Mouse (Mus musculus) neural tube, embryonic 10.5 days (tissue): ENCODE results near the gene Slc7a7.

Experiments
- DNase-seq: peaks from one replicate; pipeline ENCODE4 v3.0.0-alpha.2; 2017; ENCODE audit warnings: low spot score; ENCODE audit errors: extremely low spot score

The Slc7a7 gene

DNA sequence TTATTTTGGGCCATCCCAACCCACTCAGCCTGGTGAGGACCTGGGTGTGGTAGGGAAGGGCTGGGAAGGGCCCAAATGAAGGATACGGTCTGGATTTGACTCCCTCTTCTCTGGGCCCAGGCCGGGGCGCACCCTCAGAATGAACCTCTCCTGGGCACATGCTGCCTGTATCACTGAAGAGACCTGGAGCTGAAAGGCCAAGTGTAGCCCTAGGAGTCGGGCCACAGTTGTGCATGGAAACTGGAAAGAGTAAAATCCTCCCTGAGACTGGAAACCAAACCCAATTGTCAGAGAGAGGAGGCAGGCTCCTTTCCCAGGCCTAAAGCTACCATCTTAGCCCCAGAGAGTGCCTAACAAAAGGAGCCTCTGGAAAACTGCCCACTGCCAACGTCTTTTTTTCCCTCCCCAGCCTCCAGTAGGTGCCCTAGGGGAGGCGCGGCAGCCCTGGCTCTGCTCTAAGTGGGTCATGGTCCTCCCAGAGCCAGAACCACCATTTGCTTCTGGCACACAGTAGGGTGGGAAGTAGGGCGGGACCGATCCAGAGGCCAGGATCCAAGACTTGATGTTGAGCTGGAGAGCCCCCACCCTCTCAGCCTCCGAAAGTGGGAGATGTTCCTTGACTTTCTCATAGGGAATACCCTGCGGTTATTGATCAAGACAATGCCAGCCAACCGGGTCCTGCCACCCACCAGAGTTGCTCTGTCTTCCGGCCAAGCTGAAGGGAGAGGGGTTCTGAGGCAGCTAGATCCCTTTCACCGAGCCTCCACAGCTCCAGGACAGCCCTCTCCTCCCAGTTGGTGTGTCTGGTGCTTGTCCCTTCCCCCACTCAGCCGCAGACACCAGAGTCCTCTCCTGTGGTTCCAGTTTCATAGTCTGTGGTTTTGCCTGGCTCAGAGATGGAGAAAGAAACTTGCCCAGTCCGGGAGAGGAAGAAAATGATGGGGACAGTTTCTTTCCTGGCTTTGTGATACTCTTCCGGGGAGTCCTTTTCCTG lies 15.6 kb upstream of the Slc7a7 start:
- DNase-seq: peak; percentile 33

DNA sequence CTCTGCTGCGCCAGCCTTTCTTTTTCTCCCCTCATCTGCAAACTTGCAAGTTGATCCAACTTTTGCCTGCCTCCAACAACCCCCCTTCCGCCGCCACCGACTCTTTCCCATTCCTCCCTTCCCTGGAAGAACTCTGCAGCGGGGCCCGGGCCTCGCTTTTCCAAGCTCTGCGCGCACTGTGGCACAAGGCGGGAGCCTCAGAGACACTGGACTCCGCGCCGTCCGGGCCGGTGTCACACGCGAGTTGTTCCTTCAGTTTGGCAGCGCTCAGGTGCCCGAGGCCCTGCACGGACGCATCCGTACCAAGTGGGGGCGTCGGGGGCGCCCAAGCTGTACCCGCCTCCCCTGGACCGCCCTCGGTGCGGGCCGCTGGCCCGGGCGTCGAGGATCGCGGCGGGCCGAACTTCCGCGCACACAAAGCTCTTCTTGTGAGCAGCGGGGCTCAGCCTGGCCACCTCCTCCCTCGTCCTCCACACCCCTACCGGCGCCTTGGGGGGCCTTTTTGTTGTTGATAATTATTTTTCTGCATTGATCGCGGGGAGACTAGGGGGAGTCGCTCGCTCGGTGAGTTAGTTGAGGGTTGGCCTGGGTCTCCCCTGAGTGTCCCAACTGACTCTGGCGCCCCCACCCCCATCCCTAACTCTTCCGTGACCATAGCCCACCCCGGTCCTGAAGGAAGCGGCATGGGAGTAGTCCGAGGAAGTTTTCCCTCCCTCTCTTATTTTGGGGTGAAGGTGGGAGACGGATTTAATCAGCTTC lies 14.7 kb upstream of the Slc7a7 start:
- DNase-seq: peak; percentile 68

DNA sequence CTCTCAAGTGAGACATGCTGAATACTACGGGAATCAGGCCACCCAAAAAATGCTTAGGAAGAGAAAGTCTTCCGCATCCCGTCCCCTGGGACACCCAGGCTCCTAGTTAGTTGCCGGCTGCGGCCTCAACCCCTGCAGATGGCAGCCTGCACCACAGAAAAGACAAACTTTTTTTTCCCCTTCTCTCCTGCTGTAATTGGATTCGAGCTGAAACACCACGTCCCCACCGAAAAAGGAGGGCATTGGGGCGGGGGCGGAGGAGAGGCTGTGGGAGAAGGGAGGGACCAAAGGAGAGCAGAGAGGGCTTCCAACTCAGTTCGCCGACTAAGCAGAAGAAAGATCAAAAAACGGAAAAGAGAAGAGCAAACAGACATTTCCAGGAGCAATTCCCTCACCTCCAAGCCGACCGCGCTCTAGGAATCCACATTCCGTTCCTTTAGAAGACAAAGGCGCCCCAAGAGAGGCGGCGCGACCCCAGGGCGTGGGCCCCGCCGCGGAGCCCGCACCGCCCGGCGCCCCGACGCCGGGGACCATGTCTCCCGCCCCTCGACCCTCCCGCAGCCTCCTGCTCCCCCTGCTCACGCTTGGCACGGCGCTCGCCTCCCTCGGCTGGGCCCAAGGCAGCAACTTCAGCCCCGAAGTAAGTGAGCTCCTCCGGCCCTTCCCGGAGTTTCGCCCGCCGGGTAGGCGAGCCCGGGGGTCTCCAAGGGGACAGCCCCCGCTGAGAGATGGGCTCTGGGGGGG lies 13.9 kb upstream of the Slc7a7 start, which contains the start of gene Mmp14:
Gene Mmp14 (plus strand): TSS at position 279 of the 744 bp plus-strand sequence.
- peak; percentile 80 for DNase-seq

GRCm38 (mm10) chr14:54430406-54431145 lies 13.0 kb upstream of the Slc7a7 start:
- peak; percentile 50 for DNase-seq

DNA sequence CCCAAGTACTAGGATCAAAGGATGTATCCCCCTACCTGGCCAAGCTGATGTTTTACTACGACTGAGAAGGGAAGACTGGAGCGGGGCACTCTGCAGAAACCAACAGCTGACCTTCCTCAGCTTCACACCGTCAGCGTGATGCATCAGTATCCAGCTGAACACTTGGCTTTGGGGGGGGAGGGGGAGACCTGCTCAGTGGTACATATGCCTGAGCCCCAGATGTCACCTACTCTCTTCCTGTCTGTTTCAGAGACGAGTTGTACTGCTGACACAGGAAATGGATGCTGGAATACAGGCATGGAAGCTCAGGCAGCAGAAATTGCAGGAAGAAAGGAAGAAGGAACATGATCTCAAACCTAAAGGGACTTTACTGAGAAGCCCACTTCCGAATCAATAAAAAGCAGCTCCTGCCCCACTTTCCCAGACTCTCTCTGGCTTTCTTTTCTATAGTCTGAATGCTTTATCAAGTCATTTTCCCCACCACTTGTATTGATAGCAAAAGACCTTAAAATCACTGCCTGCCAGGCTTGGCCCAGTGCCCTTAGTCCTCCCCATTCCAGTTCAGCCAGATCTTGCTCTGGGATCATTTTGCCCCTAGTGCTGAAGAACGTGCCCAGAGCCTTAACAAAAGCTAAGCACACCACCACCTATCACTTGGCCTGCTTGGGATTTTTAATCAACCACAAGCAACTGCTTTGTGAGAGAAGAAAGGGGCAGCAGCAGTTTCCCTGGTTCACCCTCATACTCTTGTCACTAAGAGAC lies 11.9 kb upstream of the Slc7a7 start:
- DNase-seq: peak; percentile 13

DNA sequence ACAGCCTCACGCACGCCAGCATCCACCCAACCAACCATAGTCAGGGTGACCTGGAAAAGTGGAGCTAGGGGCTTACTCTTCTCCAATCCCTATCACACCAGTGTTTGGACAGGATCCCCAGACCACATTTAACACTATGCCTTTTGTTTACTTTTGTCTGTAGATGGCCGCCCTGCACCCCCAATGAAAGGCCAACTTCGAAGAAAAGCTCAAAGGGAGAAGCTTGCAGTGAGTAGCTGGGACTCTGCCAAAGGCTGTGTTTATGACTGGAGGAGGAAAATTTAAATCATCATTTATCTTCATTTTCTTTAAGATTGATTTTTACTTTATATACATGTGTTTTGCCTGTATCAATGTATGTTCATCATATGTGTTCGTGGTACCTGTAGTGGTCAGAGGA lies 10.8 kb upstream of the Slc7a7 start:
- no peak for DNase-seq

DNA sequence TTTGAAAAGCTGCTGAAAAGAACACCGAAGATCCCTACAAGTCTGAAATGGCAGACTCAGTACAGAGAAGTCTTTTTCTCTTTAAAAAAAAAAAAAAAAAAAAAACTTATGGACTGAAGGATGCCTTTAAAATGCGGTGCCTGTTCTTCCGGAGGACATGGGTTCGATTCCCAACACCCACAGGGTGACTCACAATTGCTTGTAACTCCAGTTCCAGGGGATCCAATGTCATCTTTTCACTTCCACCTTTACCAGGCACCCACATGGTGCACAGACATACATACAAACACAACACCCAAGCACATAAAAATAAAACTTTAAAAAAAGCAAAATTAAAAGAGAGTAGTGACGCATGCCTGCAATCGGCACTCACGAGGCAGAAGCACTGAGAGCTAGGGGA lies 10.1 kb upstream of the Slc7a7 start:
- no peak for DNase-seq

DNA sequence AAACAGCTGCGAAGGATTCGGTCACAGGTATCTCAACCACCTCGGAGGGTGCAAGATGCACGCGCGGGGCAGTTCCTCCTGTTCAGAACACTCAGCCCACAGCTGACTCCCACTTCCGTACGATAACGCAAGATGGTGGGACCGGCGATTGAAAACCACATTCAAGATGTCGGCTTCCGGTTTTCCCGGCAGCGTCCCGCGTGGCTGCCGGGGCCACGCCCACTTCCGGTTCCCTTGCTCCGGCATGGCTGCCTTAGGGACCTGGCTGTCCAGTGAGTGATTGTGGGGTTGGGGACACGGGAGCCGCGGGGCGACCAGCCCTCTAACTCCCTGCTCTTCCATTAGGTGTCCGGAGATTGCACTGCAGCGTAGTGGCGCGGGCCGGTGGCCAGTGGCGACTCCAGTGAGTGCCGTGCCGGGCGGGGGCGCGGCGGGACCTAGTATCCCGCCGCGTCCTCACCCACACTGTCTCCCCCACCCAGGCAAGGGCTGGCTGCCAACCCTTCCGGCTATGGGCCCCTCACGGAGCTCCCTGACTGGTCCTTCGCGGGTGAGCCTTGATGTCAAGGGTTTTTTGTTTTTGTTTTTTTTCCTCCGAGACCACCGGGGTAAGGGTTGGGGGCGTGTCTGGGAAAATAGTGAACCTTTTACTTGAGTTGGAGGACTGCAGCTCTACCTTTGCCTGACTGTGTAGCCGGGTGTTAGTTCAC lies 9.3 kb upstream of the Slc7a7 start, which contains the start of gene Mrpl52:
Gene Mrpl52 (plus strand): TSS at position 221 of the 710 bp plus-strand sequence.
- peak; percentile 96 for DNase-seq

DNA sequence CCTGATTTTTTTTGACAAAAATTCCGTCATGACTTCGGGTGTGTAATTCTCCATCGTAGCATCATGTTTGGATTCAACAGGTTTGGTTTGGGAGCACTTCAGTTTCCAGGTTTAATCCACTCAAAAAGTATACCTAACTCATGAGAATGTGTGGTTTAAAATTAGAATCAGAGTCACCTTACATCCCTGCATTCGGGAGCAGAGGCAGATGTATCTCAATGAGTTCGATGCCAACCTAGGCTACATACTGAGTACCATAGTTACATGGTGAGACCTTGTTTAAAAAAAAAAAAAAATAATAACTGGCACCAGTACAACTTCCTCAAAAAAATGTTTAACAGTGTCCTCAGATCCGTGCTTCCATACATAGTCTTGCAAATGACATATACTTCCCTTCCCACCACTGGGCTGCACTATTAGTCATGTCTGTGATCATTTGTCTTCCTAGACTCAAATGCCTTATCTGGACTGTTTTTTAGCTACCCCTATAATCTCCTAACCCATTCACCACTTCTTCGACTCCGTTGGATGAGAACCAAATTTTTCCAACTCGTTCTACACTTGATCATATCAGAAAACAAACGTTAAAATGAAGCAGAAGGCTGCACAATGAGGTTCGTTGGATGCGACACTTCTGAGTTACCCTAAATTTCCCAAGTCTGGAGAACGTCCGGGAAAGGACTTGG lies 8.6 kb upstream of the Slc7a7 start:
- no peak for DNase-seq

DNA sequence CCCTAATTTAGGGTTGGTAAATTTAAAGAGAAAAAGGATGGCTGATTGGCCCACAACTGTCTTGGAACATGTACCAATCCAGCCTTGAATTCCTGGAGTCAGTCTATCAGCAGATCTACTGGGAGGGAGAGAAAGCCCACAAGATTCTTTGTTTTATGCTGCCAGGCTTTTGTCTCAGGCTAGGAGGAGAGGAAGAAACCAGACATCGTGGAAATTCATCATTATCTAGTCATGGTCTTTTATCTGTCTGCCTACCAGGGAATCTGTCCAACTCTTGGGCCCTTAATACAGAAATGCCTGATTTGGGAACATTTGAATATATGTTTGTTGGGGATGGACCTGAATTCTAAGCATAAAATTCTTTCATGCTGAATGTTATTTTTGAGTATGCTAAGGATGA lies 8.0 kb upstream of the Slc7a7 start:
- DNase-seq: no peak

GRCm38 (mm10) chr14:54424634-54425033 lies 7.1 kb upstream of the Slc7a7 start:
- DNase-seq: no peak

- DNase-seq: no peak
Measured at GRCm38 (mm10) chr14:54423406-54423805, 5.8 kb upstream of the Slc7a7 start.

DNA sequence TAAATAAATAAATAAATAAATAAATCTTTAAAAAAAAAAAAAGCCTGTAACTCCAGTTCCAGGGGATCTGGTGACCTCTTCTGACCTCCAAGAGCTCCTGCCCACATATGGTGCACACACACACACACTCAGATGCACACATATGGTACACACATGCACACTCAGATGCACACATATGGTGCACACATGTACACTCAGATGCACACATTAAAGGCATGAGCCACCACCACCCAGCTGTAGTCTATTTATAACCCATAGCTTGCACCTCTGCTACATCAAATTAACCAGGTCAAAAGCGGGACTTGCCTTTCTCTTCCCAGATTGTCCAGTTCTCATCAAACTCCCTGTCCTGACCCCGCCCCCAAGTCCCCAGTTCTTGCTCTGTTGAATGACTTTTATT lies 3.4 kb upstream of the Slc7a7 start:
- peak; percentile 26 for DNase-seq

GRCm38 (mm10) chr14:54416830-54417229 lies 750 bp downstream of the Slc7a7 start:
- no peak for DNase-seq

DNA sequence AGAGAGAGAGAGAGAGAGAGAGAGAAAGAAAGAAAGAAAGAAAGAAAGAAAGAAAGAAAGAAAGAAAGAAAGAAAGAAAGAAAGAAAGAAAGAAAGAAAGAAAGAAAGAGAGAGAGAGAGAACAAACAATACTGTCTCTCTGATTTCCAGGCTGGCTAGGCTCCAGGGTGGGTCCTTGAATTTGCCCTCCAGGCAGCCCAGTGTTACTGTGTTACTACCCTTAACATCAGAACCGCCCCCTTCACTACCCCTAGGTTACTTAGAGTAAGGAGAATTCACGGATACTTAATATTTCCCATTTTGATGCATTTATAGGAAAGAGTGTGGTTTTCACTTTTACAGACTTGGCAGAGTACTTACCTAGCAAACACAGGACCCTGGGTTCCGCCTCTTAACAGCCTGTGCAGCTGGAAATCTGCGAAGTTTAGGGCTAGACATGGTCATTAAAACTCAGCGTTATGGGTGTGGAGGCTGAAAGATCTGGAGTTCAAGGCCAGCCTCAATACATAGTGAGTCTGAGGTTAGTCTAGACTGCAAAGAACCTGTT lies 1.3 kb downstream of the Slc7a7 start:
- no peak for DNase-seq

- DNase-seq: peak; percentile 30
Measured at GRCm38 (mm10) chr14:54415241-54416020, 2.1 kb downstream of the Slc7a7 start.

DNA sequence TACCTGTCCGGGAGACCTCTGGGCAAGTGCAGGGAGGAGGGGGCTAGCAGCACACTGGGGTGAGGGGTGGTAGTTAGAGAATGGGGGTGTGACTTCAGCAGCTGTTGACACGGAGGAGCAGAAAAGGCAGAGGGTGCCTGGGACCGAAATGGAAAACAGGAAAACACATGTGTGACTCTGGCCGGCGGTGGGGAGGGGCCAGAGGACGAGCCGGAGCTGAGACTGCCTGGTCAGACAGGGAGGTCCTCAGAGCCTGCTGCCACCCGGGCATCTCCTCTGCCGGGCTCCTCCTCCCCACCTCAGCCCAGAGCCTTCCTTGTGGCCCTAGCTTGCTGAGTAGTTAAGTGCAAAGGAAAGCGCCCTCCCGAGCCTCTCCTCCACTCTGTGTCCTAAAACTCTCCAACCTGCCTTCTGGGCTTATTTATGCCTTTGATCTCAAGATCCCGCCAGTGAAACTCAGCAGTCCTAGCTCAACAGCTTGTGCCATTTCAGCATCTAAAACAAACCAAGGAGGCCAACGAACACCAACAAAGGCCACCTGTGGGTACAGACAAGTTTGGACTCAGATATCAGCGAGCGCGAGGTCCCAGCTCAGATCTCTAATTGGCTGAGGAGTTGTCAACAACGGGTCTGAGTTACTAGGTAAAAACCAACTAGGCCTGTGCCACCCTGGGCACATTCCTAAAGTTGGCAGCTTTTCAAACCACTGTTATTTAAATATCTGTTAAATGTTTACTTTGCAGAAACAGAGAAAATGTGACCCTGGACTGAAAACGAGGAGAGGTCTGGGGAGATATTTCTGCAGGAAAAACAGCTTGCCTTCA lies 3.5 kb downstream of the Slc7a7 start:
- peak; percentile 42 for DNase-seq
